Mouse (Mus musculus): ENCODE data around the gene Gm8773.

The Gm8773 gene

DNA sequence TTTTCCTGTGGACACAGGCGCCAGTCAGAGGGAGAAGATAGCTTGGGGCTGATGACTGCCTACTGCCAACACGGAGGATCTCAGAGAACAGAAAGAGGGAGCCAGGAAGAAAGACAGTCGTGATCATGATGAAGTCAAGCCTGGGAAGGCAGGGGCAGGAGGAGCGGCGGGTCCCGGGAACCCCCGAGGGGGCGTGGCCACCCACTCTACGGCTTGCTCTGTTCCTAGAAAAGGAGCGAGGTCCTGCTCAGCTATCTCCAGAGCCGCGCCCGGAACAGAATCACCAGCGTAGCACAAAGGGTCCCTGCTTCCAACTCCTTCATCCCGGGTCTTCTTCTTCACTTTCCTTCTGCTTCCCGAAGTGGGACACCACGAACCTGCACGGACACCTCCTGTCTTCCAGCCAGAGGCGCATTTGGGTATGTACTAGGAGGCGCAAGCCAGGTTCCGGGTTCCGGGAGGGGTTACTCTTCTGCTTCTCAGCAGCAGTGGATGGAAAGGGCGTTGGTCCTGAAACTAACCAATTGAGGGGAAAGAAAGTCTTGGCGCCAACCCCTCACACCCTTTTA lies at the start of gene Gm8773:
Gm8773 (plus strand) TSS at position 51 of the 569 bp plus-strand sequence.
- DNase-seq (ENCODE audit: low spot score in 2 of 2) = peak in 1 of 2 experiments; percentile 19

DNA sequence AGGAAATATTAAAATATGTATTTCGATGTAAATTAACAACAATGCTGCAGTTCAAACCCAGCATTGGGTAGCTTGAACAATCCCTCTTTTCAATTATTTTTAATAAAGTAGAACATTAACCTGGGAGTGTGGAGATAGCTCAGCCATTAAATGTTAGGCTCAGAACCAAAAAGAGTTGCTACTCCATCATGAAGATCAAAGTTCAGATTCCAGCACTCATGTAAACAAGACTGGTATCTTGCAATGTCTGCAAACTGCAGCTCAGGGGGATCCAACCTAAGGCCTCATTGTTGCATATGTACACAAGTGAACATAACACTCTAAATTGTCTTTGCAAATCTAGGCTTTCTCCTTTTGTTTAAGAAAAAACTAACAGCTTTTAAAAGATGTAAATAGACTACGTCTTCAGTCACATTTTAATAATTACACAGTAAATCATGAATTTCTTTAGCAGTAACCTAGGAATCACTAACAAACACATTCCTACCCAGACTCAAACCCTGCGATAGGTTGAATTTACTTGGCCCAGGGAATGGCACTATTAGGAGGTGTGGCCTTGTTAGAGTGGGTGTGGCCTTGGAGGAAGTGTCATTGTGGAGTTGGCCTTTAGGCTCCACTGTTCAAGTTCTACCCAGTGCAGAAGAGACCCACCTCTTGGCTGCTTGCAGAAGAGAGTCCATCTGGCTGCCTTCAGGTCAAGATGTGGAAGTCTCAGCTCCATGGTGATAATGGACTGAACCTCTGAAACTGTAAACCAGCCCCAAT lies 39.8 kb upstream of the Gm8773 start:
- DNase-seq (ENCODE audit: low spot score in 2 of 2) = no peak

DNA sequence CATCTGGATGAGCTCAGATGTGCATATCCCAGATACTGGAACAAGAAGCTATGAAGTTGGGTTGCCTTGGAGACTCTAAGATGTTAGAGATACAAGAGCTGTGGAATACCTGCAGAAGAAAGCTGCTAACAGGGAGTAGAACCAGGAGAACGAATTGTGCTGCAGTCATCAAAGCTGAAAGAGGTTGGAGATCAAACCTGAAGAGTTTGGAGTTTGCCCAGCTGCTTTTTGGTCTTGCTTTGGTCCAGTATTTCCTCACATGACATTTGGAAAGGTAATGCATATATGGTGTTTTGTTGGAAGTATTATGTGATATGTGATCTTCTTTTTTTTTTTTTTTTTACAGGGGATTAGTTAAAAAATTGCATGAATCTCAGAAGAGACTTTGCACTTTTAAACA lies 37.5 kb upstream of the Gm8773 start:
- DNase-seq (ENCODE audit: low spot score in 2 of 2) = no peak

DNA sequence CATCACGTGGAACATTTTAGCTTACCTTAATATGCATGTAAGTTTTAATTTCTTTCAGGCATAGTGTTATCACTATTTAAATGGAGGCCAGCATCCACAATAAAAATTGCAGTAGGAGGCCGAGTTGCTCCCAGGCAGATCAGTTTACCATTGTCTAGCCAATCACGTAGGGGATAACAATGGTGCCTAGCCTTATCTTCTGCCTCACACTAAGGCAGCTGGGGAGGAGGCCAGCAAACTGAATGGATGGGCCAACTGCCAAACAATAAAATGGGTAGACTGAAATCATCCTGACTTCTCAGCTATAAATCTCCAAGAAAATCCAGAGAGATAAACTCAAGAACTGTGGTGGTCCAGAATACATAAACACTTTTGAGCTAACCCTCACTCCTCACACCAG lies 33.8 kb upstream of the Gm8773 start:
- no peak for DNase-seq (ENCODE audit: low spot score in 2 of 2)

DNA sequence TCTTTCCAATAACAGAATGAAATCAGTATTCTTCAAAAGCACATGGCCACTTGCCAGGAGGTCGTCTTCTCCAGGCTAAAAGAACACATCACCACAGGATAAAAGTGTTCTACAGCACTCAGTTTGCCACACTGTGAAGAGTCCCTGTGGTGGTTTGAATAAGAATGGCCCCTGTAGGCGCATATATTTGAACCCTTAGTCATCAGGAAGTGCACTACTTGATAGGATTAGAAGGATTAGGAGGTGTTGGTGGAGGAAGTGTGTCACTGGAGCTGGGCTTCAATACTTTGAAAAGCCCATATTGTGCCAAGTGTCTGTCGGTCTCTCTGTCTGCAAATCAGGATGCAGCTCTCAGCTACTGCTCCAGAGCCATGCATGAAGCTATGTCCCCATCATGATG lies 33.2 kb upstream of the Gm8773 start:
- DNase-seq (ENCODE audit: low spot score in 2 of 2) = no peak

DNA sequence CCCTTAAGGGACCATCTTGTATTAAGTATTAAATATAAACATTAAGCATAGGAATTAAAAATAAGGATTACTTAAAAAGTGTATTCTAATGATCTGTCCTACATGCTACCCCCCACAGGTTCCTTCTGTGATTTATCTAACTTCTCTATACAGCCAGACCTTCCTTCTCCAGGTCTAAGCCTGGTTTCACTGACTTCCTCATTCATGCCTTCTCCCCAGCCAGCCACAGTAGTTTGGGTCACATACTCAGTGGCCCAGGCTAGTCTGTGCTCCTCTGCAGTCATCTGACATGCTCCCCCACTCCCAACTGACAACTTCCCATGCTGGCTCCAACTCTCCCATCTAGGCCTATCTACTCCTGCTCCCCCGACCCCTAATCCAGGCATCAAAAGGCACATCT lies 22.5 kb upstream of the Gm8773 start:
- no peak for DNase-seq (ENCODE audit: low spot score in 2 of 2)

DNA sequence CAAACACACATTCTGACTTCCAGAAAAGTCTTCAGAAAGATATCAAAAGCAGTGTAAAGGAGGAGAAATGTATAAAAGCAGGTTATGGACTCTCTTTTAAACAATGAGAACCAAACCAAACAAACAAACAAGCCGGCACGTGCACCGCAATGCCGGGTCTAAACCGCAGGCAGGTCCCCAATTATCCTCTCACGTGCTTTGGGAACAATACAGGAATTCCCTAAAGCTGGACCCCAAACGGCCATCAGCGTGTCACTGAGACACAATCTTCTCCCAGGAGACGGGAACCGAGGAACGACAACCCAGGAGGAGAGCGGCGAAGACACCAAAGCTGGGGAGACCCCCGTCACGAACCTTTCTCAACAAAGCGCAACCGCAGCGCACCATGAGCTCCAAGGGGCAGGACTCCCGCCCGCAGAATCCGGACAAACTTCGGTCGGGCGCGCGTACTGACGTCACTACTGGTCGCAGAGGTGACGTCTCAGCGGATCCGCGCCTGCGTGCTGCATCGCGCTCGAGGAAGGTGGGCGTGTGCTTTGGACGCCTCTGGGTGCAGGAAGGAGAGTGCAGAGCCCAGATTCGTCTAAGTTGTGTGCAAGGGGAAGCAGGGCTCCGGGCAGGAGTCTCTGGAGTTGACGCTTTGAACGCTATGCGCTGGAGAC lies 14.4 kb upstream of the Gm8773 start, which contains the start of gene Gtpbp10:
Gtpbp10 (minus strand) TSS at position 460 of the 662 bp plus-strand sequence.
- peak; percentile 83 to 92 for DNase-seq (ENCODE audit: low spot score in 2 of 2)

DNA sequence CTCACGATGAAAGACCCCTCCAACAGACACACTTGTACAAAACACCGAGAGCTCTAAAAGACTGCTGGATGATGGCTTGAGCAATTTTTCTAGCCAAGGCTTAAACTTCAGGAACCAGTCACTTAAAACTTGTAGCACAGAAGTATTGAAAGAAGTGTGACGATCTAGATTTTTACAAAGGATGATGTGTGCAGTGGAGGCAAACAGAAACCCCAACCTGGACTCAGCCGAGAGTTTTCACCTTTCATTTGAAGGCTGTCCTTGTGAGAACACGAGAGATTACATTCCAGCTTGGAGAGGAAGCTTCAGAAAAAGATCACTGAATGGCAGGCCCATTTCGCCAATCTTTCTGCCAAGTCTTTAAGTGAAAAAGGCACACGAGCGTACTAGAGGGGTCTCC lies 13.8 kb upstream of the Gm8773 start:
- no peak for DNase-seq (ENCODE audit: low spot score in 2 of 2)

DNA sequence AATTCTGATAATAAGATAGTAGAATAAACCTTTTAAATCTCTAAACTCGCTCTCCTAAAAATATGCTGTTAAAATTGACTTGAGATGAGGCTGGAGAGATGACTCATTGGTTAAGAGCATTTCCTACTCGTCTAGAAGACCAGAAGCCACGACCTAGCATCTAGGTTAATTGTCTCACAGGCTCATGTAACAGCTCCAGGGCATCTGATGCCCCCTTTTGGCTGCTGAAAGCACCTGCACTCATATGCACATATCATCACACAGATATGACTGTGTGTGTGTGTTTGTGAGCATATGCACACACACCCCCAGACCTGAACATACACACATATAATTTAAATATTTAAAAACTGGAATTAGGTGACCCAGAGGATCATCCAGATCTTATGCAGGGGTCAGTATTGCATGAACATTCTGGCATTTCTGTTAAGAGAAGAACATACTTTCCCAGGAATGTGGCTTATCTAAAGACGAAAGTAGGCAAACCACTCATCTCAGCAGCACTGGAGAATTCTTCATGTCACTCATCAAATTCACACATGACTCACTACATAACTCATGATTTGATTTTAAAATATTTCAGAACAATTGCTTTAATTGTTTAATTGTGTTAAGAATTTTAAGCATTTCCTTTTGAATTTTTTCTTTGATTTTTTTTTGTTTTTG lies 12.4 kb upstream of the Gm8773 start:
- no peak for DNase-seq (ENCODE audit: low spot score in 2 of 2)

DNA sequence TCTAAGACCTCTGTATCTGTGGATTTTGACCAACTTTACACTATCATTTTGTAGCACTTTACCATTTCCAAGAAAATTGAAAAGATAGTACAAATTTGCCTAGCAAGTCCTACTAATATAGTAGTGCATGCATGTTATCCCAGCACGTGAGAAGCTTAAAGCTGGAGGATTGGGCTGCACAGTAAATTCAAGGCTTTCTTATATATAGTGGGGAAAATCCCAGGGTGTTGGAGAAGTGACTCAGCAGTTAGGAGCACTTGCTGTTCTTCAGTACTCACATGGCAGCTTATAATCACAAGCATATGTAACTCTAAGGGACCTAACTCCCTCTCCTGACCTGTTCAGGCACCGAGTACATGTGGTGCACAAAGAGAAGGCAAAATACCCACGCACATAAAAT lies 11.2 kb upstream of the Gm8773 start:
- no peak for DNase-seq (ENCODE audit: low spot score in 2 of 2)

DNA sequence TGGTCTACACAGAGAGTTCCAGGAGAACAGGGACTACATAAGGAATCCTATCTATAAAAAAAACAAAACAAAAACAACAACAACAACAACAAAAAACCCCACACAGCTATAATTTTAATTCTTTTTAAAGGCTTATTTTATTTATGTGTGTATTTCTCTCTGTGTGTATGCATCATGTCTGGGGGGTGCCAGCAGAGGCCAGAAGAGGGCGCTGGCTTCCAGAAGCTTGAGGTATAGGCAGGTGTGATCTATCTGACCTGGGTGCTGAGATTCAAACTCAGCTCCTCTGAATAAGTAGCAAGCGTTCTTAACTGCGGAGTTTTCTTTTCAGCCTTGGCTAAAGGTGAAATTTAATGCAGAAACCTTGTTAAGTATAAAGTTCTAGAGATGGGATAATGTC lies 14.1 kb downstream of the Gm8773 start:
- no peak for DNase-seq (ENCODE audit: low spot score in 2 of 2)

DNA sequence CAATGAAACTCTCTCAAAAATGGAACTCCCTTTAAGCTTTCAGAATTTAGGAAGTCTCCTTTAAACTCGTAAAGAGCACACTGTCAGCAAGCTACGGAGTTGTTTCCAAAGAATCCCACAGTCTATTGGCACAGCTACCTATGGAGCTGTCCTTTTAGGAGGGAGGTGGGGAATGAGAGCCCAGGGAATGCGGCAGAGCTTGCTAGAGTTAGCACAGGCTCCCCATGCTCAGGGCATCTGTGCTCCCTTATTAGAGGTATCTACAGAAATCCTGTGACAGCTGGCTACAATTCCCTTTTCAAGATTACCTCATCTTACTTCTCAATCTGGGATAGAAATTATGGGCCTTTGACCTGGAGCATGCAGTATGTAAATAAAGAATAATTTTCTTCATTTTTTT lies 36.9 kb downstream of the Gm8773 start:
- DNase-seq (ENCODE audit: low spot score in 2 of 2) = no peak

DNA sequence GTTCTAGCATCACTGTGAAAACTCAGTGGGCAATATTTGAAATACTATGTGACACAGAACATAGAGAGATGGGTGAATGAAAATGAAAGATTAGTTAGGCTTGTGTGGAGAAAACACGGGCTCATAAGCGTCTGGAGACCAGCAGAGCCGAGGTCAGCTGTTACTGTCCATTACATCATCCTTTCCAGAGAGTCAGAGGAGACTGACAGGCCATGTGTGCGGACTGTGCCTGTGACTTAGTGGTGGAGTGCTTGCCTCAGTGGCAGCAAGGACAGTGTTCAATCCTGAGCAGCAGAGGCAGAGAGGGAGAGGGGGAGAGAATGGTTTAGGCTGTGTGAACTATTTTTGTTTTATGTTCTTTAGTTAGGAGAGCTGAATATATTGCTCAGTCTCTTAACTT lies 44.7 kb downstream of the Gm8773 start:
- no peak for DNase-seq (ENCODE audit: low spot score in 2 of 2)

DNA sequence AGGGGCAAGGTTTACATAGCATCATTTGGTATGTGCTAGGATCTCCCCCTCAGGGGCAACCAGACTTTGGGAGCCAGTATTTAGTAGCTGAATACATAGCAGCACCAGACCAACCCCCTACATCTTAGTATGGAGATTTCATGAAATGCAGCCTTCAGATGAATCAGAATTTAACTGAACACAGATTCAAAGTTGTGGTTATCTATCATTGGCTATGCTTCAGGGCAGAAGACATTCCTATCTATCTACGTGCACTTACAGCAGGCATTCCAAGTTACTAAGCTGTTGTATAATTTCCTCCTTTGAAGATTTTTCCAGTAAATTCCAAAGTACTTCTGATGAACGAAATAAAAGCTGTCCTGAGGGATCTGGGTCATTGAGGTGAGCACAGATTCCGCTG lies 51.9 kb downstream of the Gm8773 start:
- no peak for DNase-seq (ENCODE audit: low spot score in 2 of 2)
